Mouse (Mus musculus): ENCODE measurements around the gene Gm9844.

- TF ChIP-seq CTCF (IDR thresholded peaks at IDR 0.05; ENCODE audit: borderline replicate concordance, insufficient read depth, low read depth, low read length) (no peak), POLR2A (IDR thresholded peaks at IDR 0.05; ENCODE audit: borderline replicate concordance, insufficient read depth, low read length) (no peak)
Observed at GRCm38 (mm10) chr7:24903444-24903825, 41.4 kb downstream of the Gm9844 start.

Data from cerebellum, adult 2 months (tissue).